Mouse (Mus musculus): ENCODE measurements at regions not wholly inside any gene's neighbourhood (a gene's known extent, or its start where the extent isn't known, plus 50 kb on each side); places are given as distances from the start of the nearest gene placed in this dataset.

DNA sequence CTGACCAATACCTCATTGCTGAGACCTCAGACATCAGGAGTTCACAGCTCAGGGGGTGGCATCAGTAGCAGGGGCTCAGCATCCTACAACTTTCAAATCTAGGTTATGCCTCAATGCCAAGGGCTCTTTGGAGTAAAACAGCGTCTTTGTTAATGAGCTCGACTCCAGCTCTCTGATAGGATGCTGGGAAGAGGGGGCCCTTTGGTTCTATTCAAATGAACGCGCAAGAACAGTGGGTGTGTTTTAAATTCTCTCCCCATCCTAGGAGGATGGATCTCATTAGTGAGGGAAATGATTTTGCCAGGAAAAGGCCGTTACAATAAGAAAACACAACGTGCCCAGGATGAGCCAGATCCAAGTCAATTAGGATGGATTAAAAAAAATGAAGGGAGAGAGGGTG lies 132.2 kb upstream of the 3110018I06Rik start:
- H3K9me3 ChIP-seq (ENCODE audit: control insufficient read depth, insufficient read depth, low read depth, low read length): no peaks in the 10 kb centered on the region
- in situ Hi-C loops (cut with MboI; ENCODE audit: low sequenced_read_pairs in 2 of 2, unreplicated experiment in 2 of 2): no loop called here
- H3K36me3 ChIP-seq (ENCODE audit: control insufficient read depth, insufficient read depth, low read length, poor library complexity, severe bottlenecking): no peaks in the 10 kb centered on the region
- H3K4me3 ChIP-seq (ENCODE audit: insufficient read depth in 1 of 2, low read depth in 1 of 2, low read length in 2 of 2, poor library complexity in 1 of 2, severe bottlenecking in 1 of 2): no peak overlapping the region
- DNase-seq (ENCODE audit: low read depth, low spot score): no peak
- H3K4me1 ChIP-seq (ENCODE audit: control insufficient read depth in 2 of 2, insufficient read depth in 2 of 2, low read length in 2 of 2, poor library complexity in 1 of 2): no peaks in the 10 kb centered on the region
- no peak for TF ChIP-seq HCFC1 (IDR thresholded peaks at IDR 0.05; ENCODE audit: borderline replicate concordance, insufficient read depth, low read length)
- TF ChIP-seq ZNF384 (IDR thresholded peaks at IDR 0.05; ENCODE audit: low read depth, low read length): no peak
- TF ChIP-seq ZC3H11A (IDR thresholded peaks at IDR 0.05; ENCODE audit: borderline replicate concordance, low read depth, low read length): no peak
- no peak for TF ChIP-seq MAFK (IDR thresholded peaks at IDR 0.05; ENCODE audit: insufficient read depth, low read depth, low read length)
- no peak for TF ChIP-seq CHD2 (IDR thresholded peaks at IDR 0.05; ENCODE audit: low read depth, low read length)
- H3K9ac ChIP-seq (ENCODE audit: insufficient read depth, low read depth, low read length, poor library complexity, severe bottlenecking): no peak overlapping the region
- no peak overlapping the region for H3K27ac ChIP-seq (ENCODE audit: insufficient read depth, low read depth, low read length, poor library complexity, severe bottlenecking)

DNA sequence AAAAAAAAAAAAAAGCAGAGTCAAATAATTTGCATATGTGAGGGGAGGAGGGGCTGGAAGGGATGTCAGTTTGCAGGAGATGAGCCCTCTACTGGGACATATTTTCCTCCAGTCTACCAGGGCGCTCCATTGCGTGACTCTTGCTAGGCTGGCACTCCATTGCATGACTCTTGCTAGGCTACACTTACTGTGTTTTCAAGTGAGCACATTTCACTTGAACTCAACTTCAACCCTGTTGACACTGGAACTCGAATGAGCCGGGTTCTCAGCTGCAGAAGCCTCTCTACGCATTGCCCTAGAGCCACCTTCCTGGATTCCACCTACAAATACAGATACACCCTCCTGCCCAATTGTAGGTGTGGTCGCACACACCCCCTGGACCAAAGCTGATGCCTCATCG lies 131.5 kb upstream of the 3110018I06Rik start:
- Histone ChIP-seq H3K4me3 (ENCODE audit: insufficient read depth in 1 of 2, low read depth in 1 of 2, low read length in 2 of 2, poor library complexity in 1 of 2, severe bottlenecking in 1 of 2) (no peak overlapping the region), H3K4me1 (ENCODE audit: control insufficient read depth in 2 of 2, insufficient read depth in 2 of 2, low read length in 2 of 2, poor library complexity in 1 of 2) (no peaks in the 10 kb centered on the region), H3K27ac (ENCODE audit: insufficient read depth, low read depth, low read length, poor library complexity, severe bottlenecking) (no peak overlapping the region), H3K9ac (ENCODE audit: insufficient read depth, low read depth, low read length, poor library complexity, severe bottlenecking) (no peak overlapping the region), H3K9me3 (ENCODE audit: control insufficient read depth, insufficient read depth, low read depth, low read length) (no peaks in the 10 kb centered on the region), H3K36me3 (ENCODE audit: control insufficient read depth, insufficient read depth, low read length, poor library complexity, severe bottlenecking) (no peaks in the 10 kb centered on the region)
- TF ChIP-seq ZC3H11A (IDR thresholded peaks at IDR 0.05; ENCODE audit: borderline replicate concordance, low read depth, low read length) (no peak), CHD2 (IDR thresholded peaks at IDR 0.05; ENCODE audit: low read depth, low read length) (no peak), ZNF384 (IDR thresholded peaks at IDR 0.05; ENCODE audit: low read depth, low read length) (0 out of 2 replicates have a peak, but pooled peaks have one; percentile 55), HCFC1 (IDR thresholded peaks at IDR 0.05; ENCODE audit: borderline replicate concordance, insufficient read depth, low read length) (no peak), MAFK (IDR thresholded peaks at IDR 0.05; ENCODE audit: insufficient read depth, low read depth, low read length) (no peak)
- DNase-seq (ENCODE audit: low read depth, low spot score): no peak
- in situ Hi-C loops (cut with MboI; ENCODE audit: low sequenced_read_pairs in 2 of 2, unreplicated experiment in 2 of 2): no loop called here

DNA sequence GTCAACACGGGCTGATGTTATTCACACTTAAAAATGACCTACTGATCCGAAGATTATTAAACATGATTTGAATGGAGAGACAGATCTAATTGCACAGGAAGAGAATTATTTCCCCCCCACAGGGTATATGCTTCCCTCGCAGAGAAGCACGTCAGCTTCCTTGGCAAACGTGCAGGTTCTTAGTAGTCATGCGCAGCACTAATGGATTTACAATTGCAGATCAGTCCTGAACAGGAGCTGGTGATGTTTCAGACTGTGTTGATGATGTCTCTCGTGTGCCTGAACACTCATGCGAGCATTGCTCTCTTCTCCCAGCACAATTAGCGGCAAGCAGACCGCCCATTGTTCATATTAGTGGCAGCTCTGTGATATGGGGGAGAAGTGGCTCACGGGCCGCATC lies 127.9 kb upstream of the 3110018I06Rik start:
- no peaks in the 10 kb centered on the region for H3K4me1 ChIP-seq (ENCODE audit: control insufficient read depth in 2 of 2, insufficient read depth in 2 of 2, low read length in 2 of 2, poor library complexity in 1 of 2)
- TF ChIP-seq ZNF384 (IDR thresholded peaks at IDR 0.05; ENCODE audit: low read depth, low read length) (no peak), ZC3H11A (IDR thresholded peaks at IDR 0.05; ENCODE audit: borderline replicate concordance, low read depth, low read length) (no peak), CHD2 (IDR thresholded peaks at IDR 0.05; ENCODE audit: low read depth, low read length) (no peak), MAFK (IDR thresholded peaks at IDR 0.05; ENCODE audit: insufficient read depth, low read depth, low read length) (no peak), HCFC1 (IDR thresholded peaks at IDR 0.05; ENCODE audit: borderline replicate concordance, insufficient read depth, low read length) (no peak)
- no peak overlapping the region for H3K9ac ChIP-seq (ENCODE audit: insufficient read depth, low read depth, low read length, poor library complexity, severe bottlenecking)
- H3K36me3 ChIP-seq (ENCODE audit: control insufficient read depth, insufficient read depth, low read length, poor library complexity, severe bottlenecking): no peaks in the 10 kb centered on the region
- no peak overlapping the region for H3K4me3 ChIP-seq (ENCODE audit: insufficient read depth in 1 of 2, low read depth in 1 of 2, low read length in 2 of 2, poor library complexity in 1 of 2, severe bottlenecking in 1 of 2)
- no peak overlapping the region for H3K27ac ChIP-seq (ENCODE audit: insufficient read depth, low read depth, low read length, poor library complexity, severe bottlenecking)
- in situ Hi-C loops (cut with MboI; ENCODE audit: low sequenced_read_pairs in 2 of 2, unreplicated experiment in 2 of 2): no loop called here
- no peaks in the 10 kb centered on the region for H3K9me3 ChIP-seq (ENCODE audit: control insufficient read depth, insufficient read depth, low read depth, low read length)
- no peak for DNase-seq (ENCODE audit: low read depth, low spot score)

DNA sequence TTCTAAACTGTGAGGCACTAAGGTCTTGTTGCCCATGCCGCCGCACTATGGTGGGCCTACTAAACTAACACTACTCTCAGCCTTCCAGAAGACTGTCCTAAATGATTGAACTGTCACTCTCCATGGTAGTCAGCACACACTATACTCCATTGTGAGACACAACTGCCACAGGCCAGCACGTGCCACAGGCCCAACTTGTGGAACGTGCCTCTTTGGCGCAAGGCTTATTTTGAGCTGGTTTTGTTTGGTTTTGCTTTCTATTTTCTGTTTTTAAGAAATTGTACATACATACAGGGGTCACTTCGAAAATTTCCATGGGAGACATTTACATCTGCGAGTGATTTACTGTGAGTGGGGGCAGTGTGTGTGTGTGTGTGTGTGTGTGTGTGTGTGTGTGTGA lies 126.8 kb upstream of the 3110018I06Rik start:
- H3K36me3 ChIP-seq (ENCODE audit: control insufficient read depth, insufficient read depth, low read length, poor library complexity, severe bottlenecking): no peaks in the 10 kb centered on the region

DNA sequence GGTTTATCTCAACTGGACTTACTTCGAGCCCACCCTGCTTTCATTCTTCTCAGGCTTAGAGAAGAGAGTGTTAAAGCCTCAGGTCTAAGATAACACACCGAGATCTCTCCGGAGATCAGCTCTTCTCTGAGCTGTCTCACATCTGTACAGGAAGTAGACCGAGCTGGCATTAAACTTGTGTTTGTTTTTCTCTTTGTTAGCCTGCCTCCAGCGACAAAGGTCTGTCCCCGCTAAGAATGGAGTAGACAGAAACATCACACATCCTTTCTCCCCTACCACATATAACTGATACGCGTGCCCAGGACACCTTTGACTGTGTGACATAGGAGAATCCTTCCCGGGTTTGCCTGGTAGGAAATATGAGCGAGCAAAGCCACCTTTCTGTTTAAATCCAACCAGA lies 126.3 kb upstream of the 3110018I06Rik start:
- no peak overlapping the region for H3K9ac ChIP-seq (ENCODE audit: insufficient read depth, low read depth, low read length, poor library complexity, severe bottlenecking)
- no peaks in the 10 kb centered on the region for H3K36me3 ChIP-seq (ENCODE audit: control insufficient read depth, insufficient read depth, low read length, poor library complexity, severe bottlenecking)
- in situ Hi-C loops (cut with MboI; ENCODE audit: low sequenced_read_pairs in 2 of 2, unreplicated experiment in 2 of 2): no loop called here
- no peak overlapping the region for H3K27ac ChIP-seq (ENCODE audit: insufficient read depth, low read depth, low read length, poor library complexity, severe bottlenecking)
- no peak for TF ChIP-seq ZC3H11A (IDR thresholded peaks at IDR 0.05; ENCODE audit: borderline replicate concordance, low read depth, low read length)
- no peak for TF ChIP-seq ZNF384 (IDR thresholded peaks at IDR 0.05; ENCODE audit: low read depth, low read length)
- TF ChIP-seq CHD2 (IDR thresholded peaks at IDR 0.05; ENCODE audit: low read depth, low read length): no peak
- TF ChIP-seq MAFK (IDR thresholded peaks at IDR 0.05; ENCODE audit: insufficient read depth, low read depth, low read length): no peak
- TF ChIP-seq HCFC1 (IDR thresholded peaks at IDR 0.05; ENCODE audit: borderline replicate concordance, insufficient read depth, low read length): no peak
- no peaks in the 10 kb centered on the region for H3K9me3 ChIP-seq (ENCODE audit: control insufficient read depth, insufficient read depth, low read depth, low read length)
- H3K4me3 ChIP-seq (ENCODE audit: insufficient read depth in 1 of 2, low read depth in 1 of 2, low read length in 2 of 2, poor library complexity in 1 of 2, severe bottlenecking in 1 of 2): no peak overlapping the region
- no peak for DNase-seq (ENCODE audit: low read depth, low spot score)
- H3K4me1 ChIP-seq (ENCODE audit: control insufficient read depth in 2 of 2, insufficient read depth in 2 of 2, low read length in 2 of 2, poor library complexity in 1 of 2): no peaks in the 10 kb centered on the region

More for the DNA sequence above, 126.8 kb upstream of the 3110018I06Rik start:
- TF ChIP-seq HCFC1 (IDR thresholded peaks at IDR 0.05; ENCODE audit: borderline replicate concordance, insufficient read depth, low read length): no peak
- no peak for TF ChIP-seq ZNF384 (IDR thresholded peaks at IDR 0.05; ENCODE audit: low read depth, low read length)
- TF ChIP-seq CHD2 (IDR thresholded peaks at IDR 0.05; ENCODE audit: low read depth, low read length): no peak
- TF ChIP-seq ZC3H11A (IDR thresholded peaks at IDR 0.05; ENCODE audit: borderline replicate concordance, low read depth, low read length): no peak
- no peak for TF ChIP-seq MAFK (IDR thresholded peaks at IDR 0.05; ENCODE audit: insufficient read depth, low read depth, low read length)
- Histone ChIP-seq H3K4me3 (ENCODE audit: insufficient read depth in 1 of 2, low read depth in 1 of 2, low read length in 2 of 2, poor library complexity in 1 of 2, severe bottlenecking in 1 of 2) (no peak overlapping the region), H3K27ac (ENCODE audit: insufficient read depth, low read depth, low read length, poor library complexity, severe bottlenecking) (no peak overlapping the region), H3K4me1 (ENCODE audit: control insufficient read depth in 2 of 2, insufficient read depth in 2 of 2, low read length in 2 of 2, poor library complexity in 1 of 2) (no peaks in the 10 kb centered on the region), H3K9me3 (ENCODE audit: control insufficient read depth, insufficient read depth, low read depth, low read length) (no peaks in the 10 kb centered on the region), H3K9ac (ENCODE audit: insufficient read depth, low read depth, low read length, poor library complexity, severe bottlenecking) (no peak overlapping the region)
- in situ Hi-C loops (cut with MboI; ENCODE audit: low sequenced_read_pairs in 2 of 2, unreplicated experiment in 2 of 2): no loop called here
- no peak for DNase-seq (ENCODE audit: low read depth, low spot score)

Data from ES-E14 (cell line).